Mouse (Mus musculus) lung, postnatal 0 days (tissue): ENCODE measurements around the gene Ppfia1.

Experiments
- CTCF ChIP-seq: IDR thresholded peaks from 2 replicates; pipeline ENCODE4 v1.5.1; 2016; ENCODE audit warnings: antibody characterized with exemption, mild to moderate bottlenecking
- EP300 ChIP-seq: IDR thresholded peaks from 2 replicates; pipeline ENCODE4 v1.6.1; 2016; ENCODE audit warnings: antibody characterized with exemption, mild to moderate bottlenecking, control low read depth

GRCm38 (mm10) chr7:144450661-144451060 is 102.9 kb downstream of the Ppfia1 start:
- TF ChIP-seq EP300 (no peak), CTCF (no peak)
